Mouse (Mus musculus) forebrain, embryonic 11.5 days (tissue): ENCODE results near the gene Rnf19b. TPM values are rescaled to one million over a fixed set of nuclear protein-coding genes. Genes with fewer than 3 reads are reported as not detected.

Experiments
- polyA plus RNA-seq: library from polyadenylated mRNA; unstranded; fragments of >200 nt; fragmentation: Nextera tagmentation; extraction: Ambion mirVana; gene quantifications from 2 replicates; pipeline ENCODE4 v1.2.1, GENCODE M21; 2014

Gene Rnf19b
- polyA plus RNA-seq, 1 experiment from 2014 or later: 10.1 TPM

Other genes with a start within 250 kb of the Rnf19b start
- gene Trim62, start 174.7 kb upstream of the Rnf19b start, polyA plus RNA-seq: 9.4 and 11.0 TPM in 2 replicates
- 11.5 TPM in 2 replicates for gene Azin2, start 95.8 kb upstream of the Rnf19b start, polyA plus RNA-seq
- 173 and 174 TPM in 2 replicates for gene Ak2, start 66.3 kb upstream of the Rnf19b start, polyA plus RNA-seq
- gene Tmem54, start 47.3 kb downstream of the Rnf19b start, polyA plus RNA-seq: 1.5 and 2.0 TPM in 2 replicates
- 0.87 and 1.2 TPM in 2 replicates for gene Hpca, start 63.8 kb downstream of the Rnf19b start, polyA plus RNA-seq
- 0.63 and 1.4 TPM in 2 replicates for gene Fndc5, start 78.7 kb downstream of the Rnf19b start, polyA plus RNA-seq
- gene S100pbp, start 131.5 kb downstream of the Rnf19b start, polyA plus RNA-seq: 25.4 and 30.7 TPM in 2 replicates
- 113 and 118 TPM in 2 replicates for gene Yars, start 131.5 kb downstream of the Rnf19b start, polyA plus RNA-seq
- gene C77080, start 203.1 kb downstream of the Rnf19b start, polyA plus RNA-seq: 4.7 and 4.8 TPM in 2 replicates
- gene Sync, start 229.3 kb downstream of the Rnf19b start, polyA plus RNA-seq: 0.37 and 0.57 TPM in 2 replicates